Mouse (Mus musculus) spleen, adult 2 months (tissue): ENCODE measurements at regions not wholly inside any gene's neighbourhood (a gene's known extent, or its start where the extent isn't known, plus 50 kb on each side); places are given as distances from the start of the nearest gene placed in this dataset.

Source experiments
- DNase-seq, 2 experiments: peaks; one replicate each; pipeline versions ENCODE4 v3.0.0 to v3.0.0-alpha.2; 2012 to 2021; ENCODE audit warnings: low spot score in 2 of 2, low read depth in 1 of 2
- H3K27ac ChIP-seq: fragments of 200-500 bp; 2 replicates; pipeline ENCODE4 v1.5.1; 2012; ENCODE audit warnings: low read length, inconsistent platforms; ENCODE audit not compliant: insufficient read depth
- H3K27me3 ChIP-seq: fragments of 200-500 bp; 2 replicates; pipeline ENCODE4 v1.6.1; 2012; ENCODE audit warnings: mild to moderate bottlenecking, moderate library complexity, low read length, inconsistent platforms; ENCODE audit not compliant: control insufficient read depth, insufficient read depth
- H3K36me3 ChIP-seq: fragments of 200-500 bp; 2 replicates; pipeline ENCODE4 v1.6.1; 2012; ENCODE audit warnings: mild to moderate bottlenecking, low read length, inconsistent platforms; ENCODE audit not compliant: control insufficient read depth, insufficient read depth
- H3K4me1 ChIP-seq: fragments of 200-500 bp; 2 replicates; pipeline ENCODE4 v1.6.1; 2011; ENCODE audit warnings: inconsistent platforms; ENCODE audit not compliant: control insufficient read depth, insufficient read depth, insufficient read length
- H3K4me3 ChIP-seq: fragments of 200-500 bp; 2 replicates; pipeline ENCODE4 v1.5.1; 2011; ENCODE audit warnings: mild to moderate bottlenecking, inconsistent platforms; ENCODE audit not compliant: insufficient read depth, insufficient read length; ENCODE audit errors: extremely low read depth
- CTCF ChIP-seq: fragments of 200-500 bp; IDR thresholded peaks from 2 replicates; pipeline ENCODE4 v1.5.1; 2011; ENCODE audit warnings: mild to moderate bottlenecking, inconsistent platforms; ENCODE audit not compliant: insufficient read depth, insufficient read length, insufficient replicate concordance; ENCODE audit errors: extremely low read depth
- POLR2A ChIP-seq: fragments of 200-500 bp; IDR thresholded peaks from 2 replicates; pipeline ENCODE4 v1.6.1; 2011; ENCODE audit warnings: low read depth, low read length, inconsistent platforms
- WGBS: fragments of 180-500 bp; shearing (Covaris S2); methylation state at CpG from one replicate; pipeline ENCODE4 v1.1.7; 2018; 5-methylcytosine and 5-hydroxymethylcytosine counted together

DNA sequence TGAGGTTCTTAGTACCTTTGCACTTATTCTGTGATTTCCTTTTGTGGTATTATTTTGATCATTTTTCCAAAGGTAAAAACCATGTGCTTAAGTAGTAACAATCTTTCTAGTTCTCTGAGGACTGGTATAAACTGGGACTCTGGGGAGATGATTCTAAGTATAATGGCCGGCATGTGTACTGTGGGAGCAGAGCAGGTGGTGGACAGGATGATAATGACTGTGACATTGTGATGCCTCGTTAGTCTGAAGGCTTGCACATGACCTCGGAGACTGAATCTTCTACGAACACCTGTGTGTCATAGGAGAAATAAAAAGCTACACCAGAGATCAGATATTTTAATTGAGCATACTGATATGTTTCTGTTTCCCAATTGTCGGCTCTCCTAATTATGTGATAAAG, 276.4 kb downstream of the Hsfy2 start:
- DNase-seq = no peak
- 86% methylated on average over 5 of the region's 5 CpGs for WGBS
- H3K27ac ChIP-seq = no peak overlapping the region
- TF ChIP-seq CTCF = no peak
- H3K27me3 ChIP-seq = no peaks in the 10 kb centered on the region
- H3K36me3 ChIP-seq = no peaks in the 10 kb centered on the region
- no peaks in the 10 kb centered on the region for H3K4me1 ChIP-seq
- H3K4me3 ChIP-seq = no peak overlapping the region

DNA sequence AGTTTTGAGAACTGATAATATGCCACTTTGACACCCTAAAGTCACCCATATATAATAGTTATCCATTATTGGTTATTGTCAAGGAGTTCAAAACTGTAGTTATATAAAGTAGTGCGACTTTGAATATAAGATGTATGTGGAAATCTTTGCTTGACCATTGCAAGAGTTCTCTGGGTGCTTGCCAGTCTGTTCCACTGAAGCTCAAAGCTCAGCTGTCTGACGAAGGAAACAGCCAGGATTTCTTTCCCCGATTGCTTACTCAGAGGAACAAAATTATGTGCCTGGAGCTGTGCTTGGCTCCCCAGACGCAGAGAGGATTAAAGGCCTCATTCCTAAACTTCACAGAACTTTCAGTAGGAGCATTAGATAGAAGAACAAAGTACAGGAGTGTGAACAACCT, 290.6 kb downstream of the Hsfy2 start:
- no peak for DNase-seq
- Histone ChIP-seq H3K36me3 (no peaks in the 10 kb centered on the region), H3K27me3 (no peaks in the 10 kb centered on the region), H3K27ac (no peak overlapping the region), H3K4me1 (no peaks in the 10 kb centered on the region), H3K4me3 (no peak overlapping the region)
- TF ChIP-seq POLR2A (no peak), CTCF (no peak)
- 83% methylated on average over 4 of the region's 4 CpGs for WGBS

GRCm38 (mm10) chr1:56344952-56345351, 292.3 kb downstream of the Hsfy2 start:
- TF ChIP-seq POLR2A (no peak), CTCF (no peak)
- 83% methylated on average over 6 of the region's 6 CpGs for WGBS
- Histone ChIP-seq H3K27ac (no peak overlapping the region), H3K36me3 (no peaks in the 10 kb centered on the region), H3K4me1 (no peaks in the 10 kb centered on the region), H3K4me3 (no peak overlapping the region), H3K27me3 (no peaks in the 10 kb centered on the region)
- DNase-seq = no peak

DNA sequence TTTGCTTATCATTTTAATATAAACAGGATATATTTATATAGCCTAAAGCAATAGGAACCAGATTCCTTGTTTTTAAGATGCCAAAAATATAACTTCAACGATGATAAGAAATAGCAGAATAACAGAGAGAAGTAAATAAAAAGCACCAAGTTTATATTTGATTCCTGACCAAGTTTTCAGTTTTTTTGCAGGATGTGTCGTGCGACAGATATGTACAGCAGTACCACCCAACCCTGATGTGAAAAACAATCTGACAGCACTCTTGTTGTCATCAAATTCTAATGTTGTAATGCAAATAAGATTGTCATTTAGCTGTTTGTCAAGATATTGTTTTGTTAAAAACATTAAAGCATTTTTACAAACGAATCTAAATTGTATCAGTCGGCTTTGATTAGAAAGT, 309.9 kb downstream of the Hsfy2 start:
- 87% methylated on average over 5 of the region's 5 CpGs for WGBS
- no peaks in the 10 kb centered on the region for H3K27me3 ChIP-seq
- no peaks in the 10 kb centered on the region for H3K4me1 ChIP-seq
- no peaks in the 10 kb centered on the region for H3K36me3 ChIP-seq
- no peak overlapping the region for H3K4me3 ChIP-seq
- no peak for DNase-seq
- no peak overlapping the region for H3K27ac ChIP-seq
- TF ChIP-seq POLR2A (no peak), CTCF (no peak)

DNA sequence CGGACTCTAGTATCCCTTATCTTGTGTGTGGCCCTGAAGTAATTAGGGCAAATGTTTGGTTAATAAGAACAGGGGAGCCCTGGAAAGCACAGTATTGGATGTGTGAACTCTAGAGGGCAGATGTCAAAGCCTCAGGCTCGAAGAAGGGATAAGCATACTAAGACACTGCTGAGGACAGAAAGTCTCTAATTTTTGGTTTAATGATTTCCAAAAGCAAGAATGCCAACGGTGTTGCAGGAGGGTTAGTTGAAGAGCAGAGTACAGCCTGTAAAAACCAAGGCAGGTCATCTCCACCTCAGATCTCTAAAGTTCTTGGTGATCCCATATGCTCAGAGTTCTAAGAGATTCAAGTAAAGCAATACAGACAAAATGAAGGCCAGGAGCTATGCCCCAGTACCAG, 328.6 kb downstream of the Hsfy2 start:
- WGBS = 85% methylated on average over 3 of the region's 3 CpGs
- Histone ChIP-seq H3K36me3 (no peaks in the 10 kb centered on the region), H3K4me3 (no peak overlapping the region), H3K4me1 (no peaks in the 10 kb centered on the region), H3K27me3 (no peaks in the 10 kb centered on the region), H3K27ac (no peak overlapping the region)
- TF ChIP-seq CTCF (no peak), POLR2A (no peak)
- DNase-seq = no peak

DNA sequence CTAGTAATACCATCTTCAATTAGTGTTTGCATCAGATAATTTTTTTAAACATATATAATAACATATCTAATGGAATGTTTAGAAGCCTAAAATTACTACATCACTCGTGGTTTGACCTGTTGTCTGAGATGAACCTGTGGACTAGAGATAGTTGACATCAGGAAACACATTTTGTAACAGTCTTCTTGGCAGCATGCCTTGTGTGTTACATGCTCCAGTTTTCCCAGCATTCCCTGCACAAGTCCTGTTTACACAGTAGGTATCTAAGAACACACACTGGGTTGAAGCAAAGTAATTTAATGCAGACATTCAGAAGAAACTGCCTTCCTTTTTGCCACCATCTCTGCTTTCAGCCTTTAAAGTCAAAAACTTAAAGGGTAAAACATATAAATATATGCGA, 342.8 kb downstream of the Hsfy2 start:
- no peaks in the 10 kb centered on the region for H3K4me1 ChIP-seq
- H3K27ac ChIP-seq = no peak overlapping the region
- H3K27me3 ChIP-seq = no peaks in the 10 kb centered on the region
- WGBS = 47% methylated on average over 2 of the region's 2 CpGs
- H3K4me3 ChIP-seq = no peak overlapping the region
- TF ChIP-seq POLR2A (no peak), CTCF (no peak)
- DNase-seq = no peak
- H3K36me3 ChIP-seq = no peaks in the 10 kb centered on the region

GRCm38 (mm10) chr1:56289748-56290147, 347.5 kb downstream of the Hsfy2 start:
- Histone ChIP-seq H3K36me3 (no peaks in the 10 kb centered on the region), H3K4me1 (no peaks in the 10 kb centered on the region), H3K27ac (no peak overlapping the region), H3K4me3 (no peak overlapping the region), H3K27me3 (no peaks in the 10 kb centered on the region)
- TF ChIP-seq CTCF = no peak
- TF ChIP-seq POLR2A = no peak
- WGBS = 91% methylated on average over 1 of the region's 1 CpGs
- no peak for DNase-seq
